ENCODE assay signal across 16 mouse cellular contexts in genomic region chr1:157888573-157888972, GRCm38 (mm10).
DNase-seq lines count a peak whose midpoint lies in the region; ATAC-seq lines count a peak whose summit lies in the region.
"Had no signal": no experiment of that assay in that cellular context is flagged by ENCODE, and none has a peak within 500 bp of the region (broad histone marks: within the 10 kb centered on the region; RNA-seq: fewer than 3 reads in every experiment).

No protein-coding gene starts in this region.

- peaks cover 23% of the 10 kb centered on the region for H3K4me1 ChIP-seq in forebrain, embryonic 13.5 days
- peaks cover 4% of the 10 kb centered on the region for H3K4me1 ChIP-seq in forebrain, embryonic 11.5 days (replicated peaks; ENCODE audit: control insufficient read depth, insufficient read depth, low read length)
- H3K4me1 ChIP-seq: embryonic facial prominence, embryonic 15.5 days; neural tube, embryonic 13.5 days had no signal

- no peak for DNase-seq in forebrain, embryonic 11.5 days (ENCODE audit: low spot score)
- DNase-seq in frontal cortex, adult 2 months (ENCODE audit: extremely low spot score in 1 of 2, low spot score in 1 of 2) = peak; percentile 64 to 67
- peak; percentile 34 to 79 for DNase-seq in layer of hippocampus, postnatal 14 days (ENCODE audit: low spot score in 2 of 2)
- DNase-seq in right cerebral cortex, postnatal 14 days = peak; percentile 25
- DNase-seq in embryo, embryonic 9.5 days (ENCODE audit: extremely low spot score) = no peak
- DNase-seq: cerebellum, adult 18-20 months; heart, postnatal 4 days; kidney, postnatal 14 days; lung, postnatal 4 days had no signal

- ATAC-seq in forebrain, embryonic 13.5 days = peak; percentile 90
- ATAC-seq in forebrain, embryonic 11.5 days (replicated peaks; ENCODE audit: low FRiP score) = no peak
- ATAC-seq in megakaryocyte-erythroid progenitor cell, adult 5-6 weeks (replicated peaks; ENCODE audit: low FRiP score, low TSS enrichment, poor library complexity, severe bottlenecking) = no peak
- ATAC-seq in granulocyte monocyte progenitor cell, adult 5-6 weeks (replicated peaks; ENCODE audit: poor library complexity, severe bottlenecking) = no peak
- ATAC-seq: intestine, embryonic 16.5 days had no signal

- no peaks in the 10 kb centered on the region for H3K36me3 ChIP-seq in forebrain, embryonic 13.5 days (ENCODE audit: poor library complexity, severe bottlenecking)
- no peaks in the 10 kb centered on the region for H3K36me3 ChIP-seq in forebrain, embryonic 11.5 days (ENCODE audit: control insufficient read depth, insufficient read depth, low read length)
- H3K36me3 ChIP-seq: embryonic facial prominence, embryonic 15.5 days; limb, embryonic 13.5 days; neural tube, embryonic 13.5 days had no signal

- H3K4me2 ChIP-seq in forebrain, embryonic 13.5 days = no peak overlapping the region
- H3K4me2 ChIP-seq in forebrain, embryonic 11.5 days (ENCODE audit: low read depth, low read length, severe bottlenecking) = no peak overlapping the region
- H3K4me2 ChIP-seq: embryonic facial prominence, embryonic 15.5 days; limb, embryonic 13.5 days; neural tube, embryonic 13.5 days had no signal

- WGBS in forebrain, embryonic 13.5 days = 87% methylated on average over 7 of the region's 7 CpGs
- WGBS in forebrain, embryonic 11.5 days = 93% methylated on average over 7 of the region's 7 CpGs

- no peak overlapping the region for H3K4me3 ChIP-seq in forebrain, embryonic 13.5 days
- H3K4me3 ChIP-seq in forebrain, embryonic 11.5 days (ENCODE audit: low read depth, low read length) = no peak overlapping the region
- H3K4me3 ChIP-seq: embryonic facial prominence, embryonic 15.5 days; limb, embryonic 13.5 days; neural tube, embryonic 13.5 days had no signal

- H3K9me3 ChIP-seq in forebrain, embryonic 13.5 days (replicated peaks) = no peaks in the 10 kb centered on the region
- H3K9me3 ChIP-seq in forebrain, embryonic 11.5 days (ENCODE audit: control insufficient read depth, low read length) = no peaks in the 10 kb centered on the region
- H3K9me3 ChIP-seq: embryonic facial prominence, embryonic 15.5 days; limb, embryonic 13.5 days; neural tube, embryonic 13.5 days had no signal

- H3K27me3 ChIP-seq in forebrain, embryonic 13.5 days = no peaks in the 10 kb centered on the region
- H3K27me3 ChIP-seq in forebrain, embryonic 11.5 days (ENCODE audit: control insufficient read depth, insufficient read depth, low read length) = no peaks in the 10 kb centered on the region
- H3K27me3 ChIP-seq: embryonic facial prominence, embryonic 15.5 days; limb, embryonic 13.5 days; neural tube, embryonic 13.5 days had no signal

- H3K9ac ChIP-seq in forebrain, embryonic 13.5 days = no peak overlapping the region
- no peak overlapping the region for H3K9ac ChIP-seq in forebrain, embryonic 11.5 days (ENCODE audit: low read length)
- H3K9ac ChIP-seq: embryonic facial prominence, embryonic 15.5 days; limb, embryonic 13.5 days; neural tube, embryonic 13.5 days had no signal

- H3K27ac ChIP-seq in forebrain, embryonic 13.5 days = peak overlapping the region; percentile 54; the same call in 1 of the 2 replicates
- no peak overlapping the region for H3K27ac ChIP-seq in forebrain, embryonic 11.5 days (ENCODE audit: low read depth, low read length)
- H3K27ac ChIP-seq: embryonic facial prominence, embryonic 15.5 days; limb, embryonic 13.5 days; neural tube, embryonic 13.5 days had no signal

Comparison
In these comparisons a context has a peak if more than half of its experiments do, and no peak if none do; other contexts are left out.
1. DNase-seq: peak in frontal cortex, adult 2 months (2 of 2), layer of hippocampus, postnatal 14 days (2 of 2) and right cerebral cortex, postnatal 14 days (single experiment); none in forebrain, embryonic 11.5 days (single experiment) and embryo, embryonic 9.5 days (single experiment).